Mouse (Mus musculus) left cerebral cortex, adult 2 months (tissue): Measurements from ENCODE around the gene Pla2g12b. TPM values are rescaled to one million over a fixed set of nuclear protein-coding genes. Genes with fewer than 3 reads are reported as not detected.

Source experiments
- DNase-seq, 2 experiments: peaks; one replicate each; pipeline ENCODE4 v3.0.0; 2021 to 2022; ENCODE audit warnings: low spot score in 2 of 2, mixed read lengths in 1 of 2; ENCODE audit errors: extremely low spot score in 1 of 2
- H3K27ac ChIP-seq: fragments of 200-600 bp; 2 replicates; pipeline ENCODE4 v1.8.1; 2022
- H3K4me3 ChIP-seq: fragments of 200-600 bp; 2 replicates; pipeline ENCODE4 v1.8.1; 2022
- CTCF ChIP-seq: fragments of 200-600 bp; IDR thresholded peaks from 2 replicates; pipeline ENCODE4 v1.8.1; 2022; ENCODE audit warnings: antibody characterized with exemption, mild to moderate bottlenecking, moderate library complexity
- intact Hi-C: fragments of 180-260 bp; cut with DNase I; formaldehyde crosslinking; loops from one replicate; pipeline ENCODE4 v1.15.1; 2025
- long read RNA-seq, 2 experiments: library from polyadenylated mRNA; stranded (forward); transcript quantifications; one replicate each; pipeline ENCODE4 v2.0.0; 2021; ENCODE audit warnings: borderline mapping rate in 2 of 2
- total RNA-seq, 2 experiments: library from RNA; stranded (reverse); gene quantifications; 2 replicates each; pipeline ENCODE4 v1.2.3; 2021

The Pla2g12b gene
- not detected for total RNA-seq
- long read RNA-seq, experiment 1 = 0 reads
- long read RNA-seq, experiment 2 = 0 reads

GRCm38 (mm10) chr10:59402899-59403792, at the start of gene Pla2g12b:
Gene Pla2g12b (plus strand): TSS chr10:59403660.
- no peak for DNase-seq
- intact Hi-C loops = no loop called here
- TF ChIP-seq CTCF = no peak
- no peak within 1 kb of the TSS for H3K27ac ChIP-seq
- H3K4me3 ChIP-seq = no peak within 1 kb of the TSS

DNA sequence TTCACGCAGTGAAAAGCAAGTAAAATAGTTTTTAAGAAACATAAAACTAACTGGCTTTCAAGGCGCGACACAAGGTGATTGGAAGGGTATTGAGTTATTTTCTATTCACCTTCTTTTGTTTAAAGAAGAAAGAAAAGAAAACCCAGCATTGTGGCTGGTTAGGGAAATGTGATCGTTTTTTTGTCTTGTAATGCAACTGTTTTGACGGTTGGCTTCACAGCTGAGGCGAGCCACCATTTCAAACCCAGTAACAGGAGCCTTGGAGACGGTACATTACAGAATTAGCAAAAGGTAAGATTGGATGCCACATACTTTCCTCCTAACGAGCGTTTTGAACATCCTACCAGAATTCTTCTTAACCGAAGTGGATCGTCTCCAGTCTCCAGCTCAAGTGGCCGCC, 49.3 kb upstream of the Pla2g12b start:
- no peak for DNase-seq
- no peak for TF ChIP-seq CTCF
- intact Hi-C loops = loop anchor here (5.0 kb wide), 1 partner anchor 187 kb away; no protein-coding TSS in a partner anchor
- H3K27ac ChIP-seq = no peak overlapping the region
- H3K4me3 ChIP-seq = no peak overlapping the region

DNA sequence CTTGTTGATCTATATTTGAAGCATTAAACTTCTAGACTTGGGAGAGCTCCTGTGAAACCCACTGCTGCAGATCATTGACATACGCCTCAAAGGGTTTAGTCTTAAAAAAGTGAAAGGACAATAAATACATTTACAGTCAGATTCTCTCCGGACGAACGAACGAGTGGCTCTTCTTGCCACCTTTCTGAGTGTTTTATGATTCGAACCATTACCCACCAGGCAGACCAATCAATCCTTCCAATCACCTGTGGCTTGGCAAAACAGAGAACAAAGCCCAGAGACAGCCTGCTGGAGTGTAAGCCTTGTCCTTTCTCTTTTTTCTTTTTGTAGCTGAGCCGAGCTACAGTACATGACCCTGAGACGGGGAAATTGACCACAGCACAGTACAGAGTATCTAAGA, 48.4 kb upstream of the Pla2g12b start:
- intact Hi-C loops = no loop called here
- H3K27ac ChIP-seq = no peak overlapping the region
- TF ChIP-seq CTCF = no peak
- no peak overlapping the region for H3K4me3 ChIP-seq
- no peak for DNase-seq

- Histone ChIP-seq H3K4me3 (no peak overlapping the region), H3K27ac (no peak overlapping the region)
- TF ChIP-seq CTCF = peak; percentile 51
- DNase-seq = no peak
- intact Hi-C loops = loop anchor here (2.0 kb wide), 2 partner anchors 50 to 62 kb away; no protein-coding TSS in a partner anchor
Observed at GRCm38 (mm10) chr10:59358744-59359143, 44.7 kb upstream of the Pla2g12b start.

GRCm38 (mm10) chr10:59363208-59363607, 40.3 kb upstream of the Pla2g12b start:
- H3K4me3 ChIP-seq = no peak overlapping the region
- intact Hi-C loops = loop anchor here (10.0 kb wide), 1 partner anchor 502 kb away; no protein-coding TSS in a partner anchor
- no peak for DNase-seq
- no peak for TF ChIP-seq CTCF
- H3K27ac ChIP-seq = no peak overlapping the region

DNA sequence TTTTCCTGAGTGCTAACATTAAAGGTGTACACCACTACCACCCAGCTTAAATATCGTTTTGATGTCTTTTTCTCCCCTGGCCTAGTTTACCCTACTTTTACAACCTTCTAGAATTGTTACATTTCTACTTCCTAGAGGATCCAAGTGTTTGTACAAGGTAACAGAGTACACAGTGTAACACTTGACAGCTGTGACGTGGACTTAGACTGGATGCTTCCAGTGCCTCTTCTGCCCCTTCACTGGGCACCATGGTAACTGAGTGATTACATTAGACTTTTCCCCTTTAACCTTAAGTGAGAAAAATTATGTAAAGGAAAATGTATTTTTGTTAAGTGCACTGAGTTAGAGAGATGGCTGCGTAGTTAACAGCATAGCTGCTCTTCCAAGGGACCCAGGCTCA, 38.9 kb upstream of the Pla2g12b start:
- intact Hi-C loops = loop anchor here (10.0 kb wide), 1 partner anchor 500 kb away; no protein-coding TSS in a partner anchor
- no peak for TF ChIP-seq CTCF
- Histone ChIP-seq H3K4me3 (no peak overlapping the region), H3K27ac (no peak overlapping the region)
- DNase-seq = no peak

DNA sequence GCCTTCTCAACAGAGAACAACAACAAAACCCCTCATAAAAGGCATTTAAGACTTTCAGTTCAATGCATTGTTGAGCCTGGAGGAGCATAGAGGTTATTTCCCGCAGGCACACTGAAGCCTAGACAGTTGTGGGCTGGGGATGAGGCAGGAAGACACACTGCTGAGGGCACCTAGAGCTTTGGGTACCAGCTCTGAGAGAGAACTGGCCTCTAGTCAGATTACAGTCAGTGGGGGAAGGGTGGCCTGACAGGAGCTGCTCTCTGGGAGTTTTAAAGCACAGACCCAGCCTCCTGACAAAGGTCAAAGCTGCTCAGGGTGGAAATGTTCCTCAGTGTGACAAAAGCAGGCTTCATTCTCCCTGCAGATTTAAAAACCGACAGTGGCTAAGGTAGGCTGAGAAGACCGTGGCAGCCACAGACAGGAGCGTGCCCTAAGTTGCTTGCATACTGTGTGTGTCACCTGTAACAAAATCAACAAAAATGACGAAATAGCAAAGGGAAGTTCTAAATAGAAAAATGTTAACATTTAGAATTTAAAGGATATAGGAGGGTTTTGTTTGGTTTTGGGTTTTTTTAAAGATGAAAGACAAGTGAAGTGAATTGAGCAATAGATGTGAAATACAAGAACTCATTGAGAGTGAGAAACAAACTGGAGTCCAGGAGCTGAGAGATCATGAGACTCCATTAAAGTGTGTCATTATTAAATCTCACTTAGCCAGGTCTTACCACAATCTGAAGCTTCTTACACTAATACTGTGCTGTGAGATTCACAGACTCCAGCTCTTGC, 37.5 kb upstream of the Pla2g12b start:
- intact Hi-C loops = loop anchor here (10.0 kb wide), 1 partner anchor 499 kb away; no protein-coding TSS in a partner anchor
- no peak for TF ChIP-seq CTCF
- no peak overlapping the region for H3K27ac ChIP-seq

DNA sequence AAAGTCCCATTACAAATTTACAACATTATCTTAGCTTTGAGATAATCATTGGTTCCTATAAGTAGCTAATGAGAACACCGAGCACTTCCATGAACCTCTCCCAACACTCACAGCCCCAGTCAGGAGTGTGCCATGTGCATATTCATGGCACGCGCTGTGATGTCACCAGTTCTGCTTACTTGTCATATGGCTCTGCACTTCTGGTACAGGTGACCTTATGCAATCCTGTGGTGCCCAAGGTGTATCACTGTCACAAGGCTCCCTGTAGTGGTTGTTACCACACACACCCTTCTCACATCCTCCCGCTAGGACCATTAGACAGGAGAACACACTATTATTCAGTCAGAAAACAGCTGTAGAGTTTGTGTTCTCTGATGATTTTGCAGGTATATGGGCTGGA, 36.7 kb upstream of the Pla2g12b start:
- no peak for DNase-seq
- Histone ChIP-seq H3K27ac (no peak overlapping the region), H3K4me3 (no peak overlapping the region)
- intact Hi-C loops = loop anchor here (10.0 kb wide), 1 partner anchor 498 kb away; no protein-coding TSS in a partner anchor
- no peak for TF ChIP-seq CTCF

More for the DNA sequence above, 37.5 kb upstream of the Pla2g12b start:
- no peak for DNase-seq
- no peak overlapping the region for H3K4me3 ChIP-seq

DNA sequence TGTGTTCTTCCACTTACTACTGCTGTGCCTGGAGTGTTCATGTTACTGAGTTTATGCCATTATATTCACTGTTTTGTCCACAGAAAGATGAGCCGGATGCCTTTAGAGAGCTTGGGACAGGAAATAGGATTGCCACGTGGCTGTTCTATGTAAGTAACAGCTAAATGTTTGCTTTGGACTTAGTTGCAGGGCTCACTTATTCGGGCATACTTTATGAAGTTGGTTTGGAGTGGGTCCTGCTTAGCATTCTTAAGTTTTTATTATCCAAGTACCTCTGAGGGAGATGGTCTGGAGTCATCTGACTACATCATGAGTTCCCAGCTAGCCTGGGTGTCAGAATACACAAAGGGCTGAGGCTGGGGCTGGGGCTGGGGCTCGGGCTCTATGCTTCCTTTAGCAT, 36.3 kb upstream of the Pla2g12b start:
- Histone ChIP-seq H3K27ac (no peak overlapping the region), H3K4me3 (no peak overlapping the region)
- intact Hi-C loops = loop anchor here (10.0 kb wide), 1 partner anchor 498 kb away; no protein-coding TSS in a partner anchor
- DNase-seq = no peak
- TF ChIP-seq CTCF = no peak

DNA sequence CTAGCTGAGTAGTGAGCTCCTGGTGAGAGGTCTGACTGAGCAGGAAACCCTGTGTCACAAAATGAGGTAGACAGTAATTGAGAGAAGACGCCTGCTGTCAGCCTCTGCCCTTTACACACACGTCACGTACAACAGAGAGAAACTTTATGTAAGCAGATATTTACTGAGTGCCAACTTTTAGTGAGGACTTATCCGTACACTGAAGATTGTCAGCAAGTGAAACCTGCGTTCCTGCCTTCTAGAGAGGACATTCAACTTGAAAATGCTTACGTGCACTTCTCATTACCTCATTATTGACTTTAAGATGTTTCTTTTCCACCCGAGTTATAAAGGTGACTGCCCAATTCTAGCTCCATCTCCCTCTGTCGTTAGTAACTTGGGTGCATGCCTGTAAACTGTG, 34.7 kb upstream of the Pla2g12b start:
- no peak for DNase-seq
- intact Hi-C loops = loop anchor here (10.0 kb wide), 1 partner anchor 496 kb away; no protein-coding TSS in a partner anchor
- Histone ChIP-seq H3K4me3 (no peak overlapping the region), H3K27ac (no peak overlapping the region)
- TF ChIP-seq CTCF = no peak

- no peak for TF ChIP-seq CTCF
- Histone ChIP-seq H3K27ac (no peak overlapping the region), H3K4me3 (no peak overlapping the region)
- no peak for DNase-seq
- intact Hi-C loops = loop anchor here (10.0 kb wide), 1 partner anchor 495 kb away; no protein-coding TSS in a partner anchor
Observed at GRCm38 (mm10) chr10:59369426-59369825, 34.0 kb upstream of the Pla2g12b start.

GRCm38 (mm10) chr10:59377906-59378305, 25.6 kb upstream of the Pla2g12b start:
- Histone ChIP-seq H3K4me3 (no peak overlapping the region), H3K27ac (no peak overlapping the region)
- TF ChIP-seq CTCF = no peak
- intact Hi-C loops = no loop called here
- DNase-seq = no peak
